Mouse (Mus musculus) lung, adult 2 months (tissue): Measurements from ENCODE around the gene Gm20458. TPM values are rescaled to one million over a fixed set of nuclear protein-coding genes. Genes with fewer than 3 reads are reported as not detected.
A peak's percentile ranks its signal among the peaks of the same experiment; 100 is the strongest.

ENCODE experiments used
- DNase-seq: peaks from one replicate; pipeline ENCODE4 v3.0.0; 2022
- H3K4me1 ChIP-seq: fragments of 200-500 bp; 2 replicates; pipeline ENCODE4 v1.6.1; 2011; ENCODE audit warnings: low read length; ENCODE audit not compliant: control insufficient read depth, insufficient read depth
- H3K4me3 ChIP-seq: fragments of 200-500 bp; replicated peaks from 2 replicates; pipeline ENCODE3; 2011; ENCODE audit warnings: low read depth, mild to moderate bottlenecking, control low read depth, low read length; ENCODE audit errors: extremely low read depth
- CTCF ChIP-seq: fragments of 200-500 bp; IDR thresholded peaks from 2 replicates; pipeline ENCODE4 v1.5.1; 2011; ENCODE audit warnings: mild to moderate bottlenecking, low read length, control low read depth; ENCODE audit not compliant: insufficient read depth
- POLR2A ChIP-seq: fragments of 200-500 bp; IDR thresholded peaks from 2 replicates; pipeline ENCODE4 v1.6.1; 2011; ENCODE audit warnings: low read depth, mild to moderate bottlenecking, control low read depth, low read length, borderline replicate concordance; ENCODE audit errors: extremely low read depth
- WGBS: fragments of 180-500 bp; shearing (Covaris S2); methylation state at CpG from one replicate; pipeline ENCODE4 v1.1.7; 2018; 5-methylcytosine and 5-hydroxymethylcytosine counted together
- polyA plus RNA-seq: library from polyadenylated mRNA; depleted of rRNA; stranded (reverse); fragments of >200 nt; gene quantifications from 2 replicates; pipeline ENCODE4 v1.2.3, GENCODE M21; 2012

Gene Gm20458
- polyA plus RNA-seq, 1 experiment: 47.7 TPM

GRCm38 (mm10) chr2:164494126-164494525, 33.4 kb downstream of the Gm20458 start:
- DNase-seq: no peak
- Histone ChIP-seq H3K4me1 (peaks cover 3% of the 10 kb centered on the region), H3K4me3 (no peak overlapping the region)
- WGBS: 58% methylated on average over 2 of the region's 2 CpGs
- TF ChIP-seq POLR2A (no peak), CTCF (no peak)

- 23% methylated on average over 1 of the region's 1 CpGs for WGBS
- Histone ChIP-seq H3K4me3 (no peak overlapping the region), H3K4me1 (peaks cover 3% of the 10 kb centered on the region)
- TF ChIP-seq POLR2A: no peak
- no peak for TF ChIP-seq CTCF
- DNase-seq: no peak
Observed at GRCm38 (mm10) chr2:164496331-164496730, 35.6 kb downstream of the Gm20458 start.

DNA sequence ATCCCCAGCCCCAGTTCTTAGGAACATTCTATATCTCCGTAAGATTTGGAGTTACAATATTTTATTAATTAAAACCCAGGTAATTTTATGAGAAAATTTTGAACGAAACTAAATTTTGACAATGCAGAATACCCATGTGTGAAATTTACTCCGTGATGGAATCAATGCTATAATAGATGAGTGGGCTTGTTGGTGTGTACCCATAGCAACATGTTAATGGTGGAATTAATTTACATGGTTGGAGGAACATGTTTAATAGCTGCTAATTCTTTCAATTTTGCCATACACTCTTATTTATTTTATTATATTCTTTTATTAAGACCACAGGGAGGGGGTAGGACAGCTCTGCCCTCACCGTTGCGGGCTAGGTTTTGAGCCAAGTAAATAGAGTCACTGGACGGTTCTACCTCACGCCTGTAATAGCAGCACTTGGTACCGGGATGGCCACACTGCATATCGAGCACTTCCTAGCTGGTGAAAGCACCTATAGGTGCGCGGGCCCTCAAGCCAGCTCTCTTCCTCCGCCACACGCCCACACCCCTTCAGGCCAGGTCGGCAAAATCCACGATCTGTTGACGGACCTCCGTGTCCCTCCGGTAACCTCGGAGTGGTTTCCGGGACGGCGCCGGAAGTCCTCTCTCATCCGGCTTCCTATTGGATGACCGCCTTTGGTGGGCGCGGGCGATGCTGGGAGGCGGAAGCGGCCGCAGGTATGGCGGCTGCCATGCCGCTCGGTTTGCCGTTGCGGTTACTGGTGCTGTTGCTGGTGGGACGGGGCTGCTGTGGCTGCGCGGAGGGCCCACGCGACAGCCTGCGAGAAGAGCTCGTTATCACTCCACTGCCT, 36.3 kb downstream of the Gm20458 start, which contains the start of gene Pigt:
TSS of gene Pigt (plus strand) at position 674 of the 844 bp plus-strand sequence.
- peak within 1 kb of the TSS; percentile 86 for H3K4me3 ChIP-seq
- 4% methylated on average over 43 of the region's 43 CpGs for WGBS
- TF ChIP-seq POLR2A (peak; percentile 94), CTCF (no peak)
- H3K4me1 ChIP-seq: peaks cover 3% of the 10 kb centered on the region
- DNase-seq: peak; percentile 85

DNA sequence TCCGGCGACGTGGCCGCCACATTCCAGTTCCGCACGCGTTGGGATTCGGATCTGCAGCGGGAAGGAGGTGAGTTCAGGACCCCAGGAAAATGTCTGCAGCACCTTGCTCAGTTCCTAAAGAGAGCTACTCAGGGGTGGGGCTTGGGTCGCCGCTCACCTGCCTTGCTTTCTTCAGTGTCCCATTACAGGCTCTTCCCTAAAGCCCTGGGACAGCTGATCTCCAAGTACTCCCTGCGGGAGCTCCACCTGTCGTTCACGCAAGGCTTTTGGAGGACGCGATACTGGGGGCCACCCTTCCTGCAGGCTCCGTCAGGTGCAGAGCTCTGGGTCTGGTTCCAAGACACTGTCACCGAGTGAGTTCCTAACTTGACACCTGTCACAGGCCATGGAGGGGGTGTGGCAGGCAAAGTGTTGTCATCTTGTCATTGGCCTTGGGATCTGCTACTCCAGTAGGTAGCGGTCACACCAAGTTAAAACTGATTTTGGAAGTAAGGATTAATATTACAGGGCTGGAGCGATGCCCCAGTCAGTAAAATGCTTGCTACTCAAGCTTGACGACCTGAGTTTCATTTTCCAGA, 37.0 kb downstream of the Gm20458 start:
- Histone ChIP-seq H3K4me1 (peaks cover 3% of the 10 kb centered on the region), H3K4me3 (peak overlapping the region; percentile 86)
- TF ChIP-seq CTCF: no peak
- TF ChIP-seq POLR2A: no peak
- 5% methylated on average over 21 of the region's 21 CpGs for WGBS
- no peak for DNase-seq

DNA sequence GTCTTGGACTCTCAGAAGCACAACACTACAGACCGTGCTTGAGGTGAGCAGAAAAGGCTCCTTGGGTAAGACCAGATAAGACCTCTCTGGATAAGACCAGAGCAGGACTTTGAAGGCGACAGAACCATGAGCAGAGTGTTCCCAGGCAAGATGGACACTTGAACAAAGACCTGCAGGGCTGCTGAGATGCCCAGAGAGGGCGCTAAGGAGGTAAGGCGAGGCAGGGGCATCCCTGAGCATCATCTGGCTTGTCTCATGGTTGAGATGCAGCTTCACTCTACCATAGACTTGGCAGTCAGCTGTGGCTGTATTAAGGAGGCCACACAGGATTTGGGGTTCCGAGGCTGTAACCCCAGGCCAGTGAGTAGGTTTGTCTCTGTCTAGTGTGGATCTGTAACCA, 38.5 kb downstream of the Gm20458 start:
- DNase-seq: no peak
- 70% methylated on average over 5 of the region's 5 CpGs for WGBS
- TF ChIP-seq POLR2A: no peak
- TF ChIP-seq CTCF: no peak
- peaks cover 3% of the 10 kb centered on the region for H3K4me1 ChIP-seq
- H3K4me3 ChIP-seq: no peak overlapping the region

- WGBS: 78% methylated on average over 7 of the region's 7 CpGs
- TF ChIP-seq CTCF (no peak), POLR2A (no peak)
- no peak for DNase-seq
- peaks cover 3% of the 10 kb centered on the region for H3K4me1 ChIP-seq
- no peak overlapping the region for H3K4me3 ChIP-seq
Observed at GRCm38 (mm10) chr2:164500511-164500910, 39.7 kb downstream of the Gm20458 start.

GRCm38 (mm10) chr2:164504919-164505318, 44.2 kb downstream of the Gm20458 start:
- TF ChIP-seq CTCF: no peak
- TF ChIP-seq POLR2A: no peak
- H3K4me3 ChIP-seq: no peak overlapping the region
- WGBS: 96% methylated on average over 3 of the region's 3 CpGs
- DNase-seq: no peak
- H3K4me1 ChIP-seq: no peaks in the 10 kb centered on the region

DNA sequence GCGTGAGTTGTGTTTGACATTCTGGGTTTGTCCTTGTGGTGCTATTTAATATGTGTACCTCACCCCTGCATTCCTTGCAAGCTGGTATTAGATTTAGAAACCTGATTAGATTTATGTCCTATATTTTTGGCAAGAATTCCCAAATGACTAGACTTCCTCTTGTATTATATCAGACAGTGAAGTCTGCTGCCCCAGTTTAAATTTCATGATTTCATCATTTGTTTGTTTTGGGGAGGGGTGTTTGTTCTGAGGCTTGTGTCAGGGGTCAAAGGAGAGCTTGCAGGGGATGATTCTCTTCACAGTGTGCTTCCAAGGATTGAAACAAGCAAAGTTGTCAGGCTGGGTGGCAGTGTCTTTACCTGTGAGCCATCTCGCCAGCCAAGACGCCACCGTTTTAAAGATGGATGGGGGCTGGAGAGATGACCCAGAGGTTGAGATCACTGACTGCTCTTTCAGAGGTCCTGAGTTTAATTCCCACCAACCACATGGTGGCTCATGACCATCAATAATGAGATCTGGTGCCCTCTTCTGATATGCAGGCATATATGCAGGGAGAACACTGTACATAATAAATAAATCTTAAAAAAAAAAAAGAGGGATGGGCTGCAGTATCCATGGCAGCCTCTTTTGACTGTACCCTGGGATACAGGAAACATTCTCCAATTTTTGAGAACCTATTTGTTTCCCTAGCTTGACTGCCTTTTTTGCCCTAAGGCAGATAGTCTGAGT, 45.0 kb downstream of the Gm20458 start:
- WGBS: 82% methylated on average over 4 of the region's 4 CpGs
- DNase-seq: no peak
- Histone ChIP-seq H3K4me1 (peaks cover 2% of the 10 kb centered on the region; the same call in 1 of the 2 replicates), H3K4me3 (no peak overlapping the region)
- TF ChIP-seq POLR2A (no peak), CTCF (no peak)

GRCm38 (mm10) chr2:164507811-164508210, 47.0 kb downstream of the Gm20458 start:
- no peak overlapping the region for H3K4me3 ChIP-seq
- DNase-seq: no peak
- peaks cover 4% of the 10 kb centered on the region for H3K4me1 ChIP-seq
- no peak for TF ChIP-seq CTCF
- TF ChIP-seq POLR2A: no peak
- 84% methylated on average over 19 of the region's 19 CpGs for WGBS
